Comparison of ENCODE assay signal across 11 mouse cellular contexts in genomic region chr14:5070611-5071490, GRCm38 (mm10). TPM values are rescaled to one million over a fixed set of nuclear protein-coding genes. Genes with fewer than 3 reads are reported as not detected.
DNase-seq lines count a peak whose midpoint lies in the region; ATAC-seq lines count a peak whose summit lies in the region.
"Not testable (repeated sequence)": the region's sequence is repeated elsewhere in the genome, so short reads cannot be mapped to it uniquely, and the experiment has no call there.
"Had no signal": no experiment of that assay in that cellular context is flagged by ENCODE, and none has a peak within 500 bp of the region (broad histone marks: within the 10 kb centered on the region; RNA-seq: fewer than 3 reads in every experiment).

Gene Gm8281, plus strand, starts transcription at chr14:5071040.

- WGBS in embryonic facial prominence, embryonic 13.5 days = 3% methylated on average over 31 of the region's 63 CpGs
- 5% methylated on average over 33 of the region's 63 CpGs for WGBS in kidney, embryonic 15.5 days
- WGBS in midbrain, embryonic 14.5 days = under 1% methylated on average over 20 of the region's 63 CpGs

- not testable (repeated sequence) for H3K4me1 ChIP-seq in embryonic facial prominence, embryonic 13.5 days; kidney, embryonic 15.5 days; midbrain, embryonic 14.5 days (ENCODE audit: control insufficient read depth, insufficient read depth, low read length)

- peak within 1 kb of the TSS; percentile 46 for H3K4me3 ChIP-seq in embryonic facial prominence, embryonic 13.5 days
- peak within 1 kb of the TSS; percentile 42 for H3K4me3 ChIP-seq in kidney, embryonic 15.5 days (replicated peaks)
- H3K4me3 ChIP-seq in midbrain, embryonic 14.5 days (replicated peaks; ENCODE audit: low read depth, low read length) = peak within 1 kb of the TSS; percentile 41

- H3K9me3 ChIP-seq in embryonic facial prominence, embryonic 13.5 days; kidney, embryonic 15.5 days (replicated peaks); midbrain, embryonic 14.5 days (ENCODE audit: control insufficient read depth, low read length): not testable (repeated sequence)

- peak within 1 kb of the TSS; percentile 55; the same call in 1 of the 2 replicates for H3K9ac ChIP-seq in embryonic facial prominence, embryonic 13.5 days
- not testable (repeated sequence) for H3K9ac ChIP-seq in kidney, embryonic 15.5 days
- H3K9ac ChIP-seq in midbrain, embryonic 14.5 days (replicated peaks; ENCODE audit: low read length) = peak within 1 kb of the TSS; percentile 63

- H3K27me3 ChIP-seq in embryonic facial prominence, embryonic 13.5 days; kidney, embryonic 15.5 days; midbrain, embryonic 14.5 days (ENCODE audit: control insufficient read depth, insufficient read depth, low read length): not testable (repeated sequence)

- peak within 1 kb of the TSS; percentile 72 for H3K4me2 ChIP-seq in embryonic facial prominence, embryonic 13.5 days
- H3K4me2 ChIP-seq in kidney, embryonic 15.5 days = peak within 1 kb of the TSS; percentile 71
- peak within 1 kb of the TSS; percentile 49 for H3K4me2 ChIP-seq in midbrain, embryonic 14.5 days (ENCODE audit: low read length)

- H3K36me3 ChIP-seq in embryonic facial prominence, embryonic 13.5 days; kidney, embryonic 15.5 days; midbrain, embryonic 14.5 days (ENCODE audit: control insufficient read depth, insufficient read depth, low read length): not testable (repeated sequence)

- H3K27ac ChIP-seq in embryonic facial prominence, embryonic 13.5 days; kidney, embryonic 15.5 days; midbrain, embryonic 14.5 days (replicated peaks; ENCODE audit: low read depth, low read length): not testable (repeated sequence)

- ATAC-seq in embryonic facial prominence, embryonic 13.5 days (ENCODE audit: insufficient number of reproducible peaks, insufficient read depth, low FRiP score, low TSS enrichment, low read depth); kidney, embryonic 15.5 days (replicated peaks; ENCODE audit: low FRiP score); midbrain, embryonic 14.5 days (ENCODE audit: low FRiP score, low TSS enrichment): not testable (repeated sequence)

- DNase-seq in R1 (ENCODE audit: low read depth, low spot score) = peak; percentile 8
- peak; percentile 94 for DNase-seq in heart, adult 11 months
- DNase-seq in heart, postnatal 4 days = peak; percentile 3
- peak; percentile 2 for DNase-seq in liver
- DNase-seq in midbrain, embryonic 14.5 days = peak; percentile 64
- peak; percentile 1 for DNase-seq in right cerebral cortex, postnatal 25 days

RNA-seq across cellular contexts. Expression of gene Gm8281, which starts in this region (rescaled TPM):
- 1.0 and 1.3 TPM in 2 replicates for polyA plus RNA-seq in embryonic facial prominence, embryonic 13.5 days (2015; fragmentation: Nextera tagmentation; extraction: Ambion mirVana)
- under 1 TPM in 1 of 2 experiments, not detected in 1; 0.52 TPM for total RNA-seq in heart, postnatal 4 days (2021)
- polyA plus RNA-seq in kidney, embryonic 15.5 days (2015; fragmentation: Nextera tagmentation; extraction: Ambion mirVana) = 0.29 and 0.44 TPM in 2 replicates
- polyA plus RNA-seq in midbrain, embryonic 14.5 days (2014; fragmentation: Nextera tagmentation; extraction: Ambion mirVana) = 11.2 and 18.7 TPM in 2 replicates
- polyA plus RNA-seq: C2C12; liver, embryonic 14.5 days; small intestine, adult 2 months had no signal

Comparison
In these comparisons a context has a peak if more than half of its experiments do, and no peak if none do; other contexts are left out.
1. Peak in DNase-seq in heart, postnatal 4 days; RNA of the gene not detected or under 1 TPM.
2. DNase-seq: peak in every context shown above with its lines; median percentile 94 in heart, adult 11 months; 64 in midbrain, embryonic 14.5 days; 8 in R1; 3 in heart, postnatal 4 days; 2 in liver; 1 in right cerebral cortex, postnatal 25 days.